Mouse (Mus musculus) heart, postnatal 36 days (tissue): Measurements from ENCODE around the gene Tspan9. TPM values are rescaled to one million over a fixed set of nuclear protein-coding genes. Genes with fewer than 3 reads are reported as not detected.

Experiments
- DNase-seq, 2 experiments: peaks; one replicate each; pipeline ENCODE4 v3.0.0; 2021 to 2022
- intact Hi-C: fragments of 180-260 bp; cut with DNase I; formaldehyde crosslinking; loops from one replicate; pipeline ENCODE4 v1.15.1; 2025
- total RNA-seq, 2 experiments: library from RNA; stranded (reverse); gene quantifications; 2 replicates each; pipeline ENCODE4 v1.2.3; 2021

Gene Tspan9
- total RNA-seq, 2 experiments from 2014 or later, result 80.9 to 113 TPM

DNA sequence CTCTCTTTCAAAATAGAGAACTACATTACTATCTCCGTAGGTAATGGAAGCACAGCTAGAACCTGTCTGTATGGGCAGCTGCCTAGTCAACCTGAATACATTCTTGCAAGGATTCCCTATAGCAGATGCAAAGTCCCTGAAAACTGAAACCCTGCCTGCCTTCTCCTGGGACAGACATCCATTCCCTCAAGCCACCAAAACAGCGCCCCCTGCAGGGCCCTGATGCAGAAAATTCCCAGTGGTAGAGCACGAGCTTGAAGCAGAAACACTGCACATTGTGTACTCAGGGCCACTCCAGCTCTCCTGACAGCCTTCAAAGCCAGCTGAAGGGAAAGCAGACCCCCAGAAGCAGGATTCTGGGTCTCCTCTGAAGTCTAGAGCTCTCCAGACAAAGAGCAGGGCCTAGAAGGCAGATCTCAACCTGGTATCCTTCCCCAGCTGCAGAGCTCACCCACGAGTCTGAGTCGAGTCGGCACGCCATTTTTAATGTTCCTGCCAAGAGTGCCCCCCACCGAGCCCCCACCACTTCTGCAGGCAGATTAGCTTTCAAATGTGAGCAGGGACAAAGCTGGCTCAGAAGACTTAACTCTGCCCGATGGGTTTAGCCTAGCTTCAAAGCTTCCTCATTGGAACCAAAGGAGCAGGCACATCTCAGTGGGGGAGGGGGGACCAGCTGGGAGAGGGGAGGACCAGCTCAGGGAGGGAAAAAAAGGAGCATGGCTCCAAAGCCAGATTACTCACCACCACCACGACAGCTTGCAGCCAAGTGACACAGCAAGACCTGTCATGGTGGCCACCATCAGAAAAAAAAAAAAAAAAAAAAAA, 115.1 kb downstream of the Tspan9 start:
- intact Hi-C loops, result no loop called here

DNA sequence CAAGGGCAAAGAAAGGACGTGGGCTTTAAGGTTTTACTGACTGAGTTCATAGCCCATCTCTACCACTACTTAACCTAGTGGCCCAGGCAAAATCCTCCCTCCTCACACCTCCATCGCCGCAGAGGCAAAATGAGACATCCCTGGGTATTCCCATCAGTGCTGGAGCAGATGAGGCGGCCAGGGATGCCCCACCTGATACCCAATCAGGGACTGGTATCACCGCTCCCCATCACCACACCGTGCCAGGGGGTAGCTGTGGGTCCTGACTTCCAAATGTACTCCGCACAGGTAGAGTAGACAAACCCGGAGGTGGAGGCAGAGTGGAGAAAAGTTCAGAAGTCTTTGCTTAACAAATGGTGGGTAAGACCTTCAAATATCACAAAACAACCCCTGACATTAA, 117.4 kb downstream of the Tspan9 start:
- intact Hi-C loops, result no loop called here
- no peak for DNase-seq

More for the DNA sequence above, 115.1 kb downstream of the Tspan9 start:
- peak in 1 of 2 experiments; percentile 36 for DNase-seq

DNA sequence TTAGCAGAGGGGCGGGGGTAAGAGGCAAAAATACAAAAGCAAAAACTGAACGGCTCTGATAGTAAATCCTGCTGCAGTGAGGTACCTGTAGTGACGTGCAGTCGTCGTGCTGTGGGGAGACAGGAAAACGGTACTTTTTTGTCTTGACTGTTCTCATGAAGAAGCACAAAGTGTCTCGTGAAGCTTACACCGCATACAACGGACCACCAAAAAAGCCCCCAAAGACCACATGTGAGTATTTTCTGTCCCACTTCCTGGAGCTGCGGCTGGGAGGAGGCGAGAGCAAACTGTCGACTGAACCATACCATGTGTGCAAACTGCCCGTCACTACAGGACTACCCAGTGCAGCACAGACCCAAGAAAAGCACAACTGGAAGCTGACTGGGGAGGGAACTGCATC, 117.8 kb downstream of the Tspan9 start:
- DNase-seq, result no peak
- intact Hi-C loops, result no loop called here

DNA sequence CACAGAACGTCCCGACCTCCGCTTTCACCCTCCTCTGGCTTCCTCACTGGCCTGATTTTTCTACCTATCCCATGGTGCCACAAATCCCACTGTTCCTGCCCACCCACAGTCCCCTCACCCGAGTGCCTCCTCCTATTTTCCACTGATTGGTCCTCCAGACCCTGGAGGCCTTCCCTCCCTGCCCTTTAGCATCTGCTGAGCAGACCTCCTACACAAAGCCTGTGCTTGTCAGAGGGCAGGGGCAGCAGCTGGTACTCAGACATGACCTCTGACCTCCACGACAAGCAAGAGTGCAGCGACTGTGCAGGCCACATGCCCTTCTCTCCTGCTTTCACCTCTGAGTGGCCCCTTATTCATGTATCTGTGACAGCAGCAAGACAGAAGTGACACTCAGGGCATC, 121.2 kb downstream of the Tspan9 start:
- intact Hi-C loops, result no loop called here
- DNase-seq, result no peak

DNA sequence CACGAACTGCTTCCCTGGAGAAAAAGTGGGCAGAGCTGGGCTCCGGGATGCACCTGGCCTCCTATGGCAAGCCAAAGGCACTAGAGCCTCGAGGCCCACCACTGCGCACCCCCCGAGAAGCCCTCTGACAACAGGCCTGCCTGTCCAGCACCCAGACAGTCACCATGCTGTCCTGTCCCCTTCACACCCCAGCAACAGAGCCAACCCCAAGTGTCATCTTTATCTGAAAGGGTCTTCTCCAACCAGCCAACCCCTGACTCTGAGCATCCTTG, 121.5 kb downstream of the Tspan9 start:
- DNase-seq, result no peak
- intact Hi-C loops, result no loop called here

DNA sequence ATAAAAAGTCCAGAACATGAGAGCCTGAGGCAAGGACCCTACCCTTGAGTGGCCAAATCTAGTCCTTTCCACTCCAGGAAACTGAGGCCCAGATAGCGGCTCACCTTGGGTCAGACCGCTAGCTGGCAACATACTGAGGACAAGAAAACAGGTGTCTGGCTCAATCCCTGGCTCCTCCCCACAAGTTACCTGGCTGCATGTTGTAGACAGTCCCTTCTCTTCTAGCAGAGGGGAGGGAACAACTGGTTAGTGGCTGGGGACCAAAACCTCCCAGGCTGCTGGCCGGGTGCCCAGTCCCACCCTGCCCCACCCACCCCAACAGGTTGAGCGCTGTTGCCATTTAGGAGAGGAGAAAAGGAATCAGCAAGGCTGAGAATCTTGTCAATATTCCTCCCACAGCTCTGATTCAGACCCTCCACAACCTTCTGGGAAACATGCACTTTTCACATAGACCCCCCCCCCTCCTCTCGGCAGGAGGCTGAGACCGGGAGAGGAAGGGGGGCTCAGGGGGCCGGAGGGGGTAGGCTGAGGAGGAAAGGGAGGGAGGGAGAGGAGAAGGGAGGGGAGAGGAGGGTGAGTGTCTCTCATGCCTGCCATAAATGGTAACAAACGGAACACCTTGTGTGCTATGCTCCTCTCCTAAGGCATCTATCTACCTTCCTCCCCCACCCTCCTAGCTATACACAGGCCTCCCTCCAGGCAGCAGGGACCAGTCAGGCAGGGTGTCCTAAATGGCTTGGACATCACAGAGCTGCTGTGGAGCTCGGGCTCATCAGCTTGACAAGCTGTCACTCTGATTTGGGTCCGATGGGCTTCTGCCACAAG, 122.1 kb downstream of the Tspan9 start:
- no peak for DNase-seq
- intact Hi-C loops, result no loop called here

DNA sequence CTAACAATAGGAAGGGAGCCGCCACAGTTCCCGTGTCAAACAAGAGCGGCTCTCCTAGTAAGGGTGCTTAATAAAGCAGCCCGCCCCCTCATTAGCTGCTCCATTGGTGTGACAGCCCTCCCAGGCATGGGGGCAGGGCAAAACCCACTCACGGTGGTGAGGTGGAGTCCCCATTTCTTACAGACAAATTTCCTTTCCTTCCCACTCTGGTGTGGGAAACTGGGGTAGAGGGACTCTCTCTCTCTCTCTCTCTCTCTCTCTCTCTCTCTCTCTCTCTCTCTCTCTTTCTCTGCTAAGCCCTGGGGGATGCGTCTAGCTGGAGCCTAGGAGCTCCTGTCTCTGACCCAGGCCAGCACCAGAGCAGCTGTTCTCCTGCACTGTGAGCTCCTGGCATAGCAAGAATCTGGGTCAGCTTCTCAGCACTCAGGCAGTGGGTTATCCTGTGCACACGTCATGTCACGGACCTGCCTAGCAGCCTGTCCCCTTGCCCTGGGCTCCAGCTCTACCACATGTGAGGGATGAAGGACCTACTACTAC, 122.8 kb downstream of the Tspan9 start:
- no peak for DNase-seq
- intact Hi-C loops, result no loop called here

DNA sequence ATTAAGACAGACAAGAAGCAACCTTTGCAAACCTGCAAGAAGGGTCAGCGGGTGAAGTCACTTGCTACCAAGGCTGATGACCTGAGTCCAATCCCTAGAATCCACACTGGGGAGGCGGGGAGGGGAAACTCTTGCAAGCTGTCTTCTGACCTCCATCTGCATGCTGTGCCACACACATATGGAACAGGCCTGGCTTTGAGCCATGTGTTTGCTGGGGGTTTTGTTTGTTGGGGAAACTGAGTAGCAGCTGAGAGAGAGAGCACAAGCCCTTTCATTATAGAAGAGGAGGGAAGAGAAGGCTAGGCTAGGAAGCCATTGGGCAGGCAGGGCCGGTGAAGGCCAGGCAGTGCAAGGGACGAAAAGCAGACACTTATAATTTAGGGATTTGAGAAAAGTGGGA, 123.3 kb downstream of the Tspan9 start:
- intact Hi-C loops, result no loop called here
- DNase-seq, result no peak

DNA sequence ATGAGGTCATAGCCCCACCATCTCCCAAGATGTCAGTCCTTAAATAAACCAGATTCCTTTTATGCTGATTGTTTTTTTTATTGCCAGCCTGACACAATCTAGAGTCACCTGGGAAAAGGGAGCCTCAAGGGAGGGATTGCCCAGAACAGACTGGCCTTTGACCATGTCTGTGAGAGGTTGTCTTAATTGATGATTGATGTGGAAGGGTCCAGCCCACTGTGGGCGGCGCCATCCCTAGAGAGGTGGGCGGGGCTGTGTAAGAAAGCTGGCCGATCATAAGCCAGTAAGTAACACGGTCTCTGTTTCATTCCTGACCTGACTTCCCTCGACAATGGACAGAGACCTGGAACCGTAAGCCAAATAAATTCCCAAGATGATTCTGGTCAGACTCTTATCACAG, 124.3 kb downstream of the Tspan9 start:
- intact Hi-C loops, result no loop called here
- DNase-seq, result no peak

DNA sequence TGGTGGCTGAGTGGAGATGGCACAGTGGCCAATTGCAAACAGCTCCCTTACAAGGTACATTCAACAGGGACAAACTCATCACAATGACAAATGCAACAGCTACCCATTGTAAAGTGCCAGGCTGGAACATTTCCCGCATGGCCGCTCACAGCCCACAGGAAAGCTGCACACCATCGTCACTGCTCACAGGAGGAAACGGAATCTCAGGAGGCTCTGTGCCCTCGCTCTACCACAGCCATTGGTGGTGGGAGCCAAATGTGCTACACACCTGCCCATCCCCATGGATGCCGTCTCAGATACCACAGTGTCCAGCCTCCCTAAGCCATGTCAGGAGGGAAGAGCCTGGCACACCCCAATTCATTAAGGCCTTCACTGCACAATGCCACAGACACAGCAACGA, 128.1 kb downstream of the Tspan9 start:
- intact Hi-C loops, result no loop called here
- DNase-seq, result no peak

DNA sequence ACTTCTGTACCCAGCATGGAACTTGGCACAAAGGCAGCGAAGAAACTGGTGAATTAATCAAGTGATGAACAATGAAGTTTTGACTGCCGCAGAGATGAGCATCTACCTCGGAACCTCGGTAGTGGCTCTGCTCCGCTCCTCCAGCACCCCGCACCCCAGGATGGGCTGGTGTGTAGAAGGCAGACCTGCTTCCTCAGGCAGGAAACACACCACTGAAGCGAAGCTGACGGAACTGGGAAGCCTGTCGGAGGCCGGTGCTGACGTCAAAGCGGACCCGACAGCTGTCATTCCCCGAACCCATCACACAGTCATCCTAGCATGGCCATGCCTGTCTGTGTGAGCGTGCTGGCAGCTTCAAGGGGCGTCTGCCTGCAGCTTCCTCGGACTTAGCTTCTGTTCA, 131.6 kb downstream of the Tspan9 start:
- intact Hi-C loops, result no loop called here
- DNase-seq, result no peak

DNA sequence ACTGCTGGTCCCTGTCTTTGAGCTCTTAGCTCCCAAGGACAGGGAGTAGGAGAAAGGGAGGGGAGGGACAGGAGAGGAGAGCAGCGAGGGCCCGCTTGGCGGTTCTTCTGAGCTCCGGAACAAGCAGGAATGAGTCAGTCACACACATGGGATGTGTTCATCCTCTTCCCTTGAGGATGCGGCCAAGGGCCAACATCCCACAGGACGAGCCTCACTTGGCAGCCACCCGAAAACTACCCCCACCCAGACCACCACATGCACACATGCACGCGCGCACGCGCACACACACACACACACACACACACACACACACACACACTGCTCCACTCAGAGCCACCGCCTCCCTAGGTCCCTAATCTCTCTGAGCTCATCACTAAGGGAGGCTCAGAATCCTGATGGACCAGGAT, 132.3 kb downstream of the Tspan9 start:
- intact Hi-C loops, result no loop called here
- no peak for DNase-seq

DNA sequence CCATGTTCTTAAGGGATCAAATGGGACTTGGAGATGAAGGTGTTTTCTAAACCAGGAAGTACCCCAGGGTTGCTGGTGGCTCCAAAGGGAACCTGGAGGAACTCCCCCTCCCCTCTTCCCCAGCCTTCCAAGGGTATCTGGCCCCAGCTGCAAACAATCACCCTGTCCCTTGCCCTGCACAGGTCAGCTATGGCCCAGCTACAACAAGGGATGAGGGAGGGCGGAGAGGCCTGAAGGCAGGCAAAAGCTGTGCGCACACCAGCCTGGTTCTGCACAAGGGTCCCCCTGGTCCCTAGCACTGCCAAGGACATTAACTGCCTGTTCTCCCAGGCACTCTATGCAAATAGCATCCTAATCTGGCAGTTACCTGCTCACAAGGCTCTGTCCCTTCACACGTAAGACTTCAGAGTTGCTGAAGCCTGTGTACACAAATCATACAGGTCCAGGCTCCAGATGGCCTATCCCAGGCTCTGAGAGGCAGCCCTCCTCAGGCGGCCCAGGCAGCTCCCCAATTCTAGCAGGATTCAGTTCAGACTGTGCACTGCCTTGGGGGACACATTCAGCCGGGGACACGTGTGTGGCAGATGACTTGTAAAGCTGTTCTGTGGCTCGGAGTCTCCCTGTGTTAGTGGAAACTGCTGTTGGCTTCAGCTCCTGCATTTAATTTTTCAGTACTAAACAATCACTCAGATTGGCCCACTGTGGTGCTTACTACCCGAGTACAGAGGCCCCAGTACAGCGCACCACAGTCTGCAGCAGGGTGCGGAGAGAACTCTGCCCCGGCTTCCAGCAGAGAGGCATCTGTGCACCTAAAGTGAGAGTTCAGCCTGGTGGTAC, 133.0 kb downstream of the Tspan9 start:
- intact Hi-C loops, result no loop called here

DNA sequence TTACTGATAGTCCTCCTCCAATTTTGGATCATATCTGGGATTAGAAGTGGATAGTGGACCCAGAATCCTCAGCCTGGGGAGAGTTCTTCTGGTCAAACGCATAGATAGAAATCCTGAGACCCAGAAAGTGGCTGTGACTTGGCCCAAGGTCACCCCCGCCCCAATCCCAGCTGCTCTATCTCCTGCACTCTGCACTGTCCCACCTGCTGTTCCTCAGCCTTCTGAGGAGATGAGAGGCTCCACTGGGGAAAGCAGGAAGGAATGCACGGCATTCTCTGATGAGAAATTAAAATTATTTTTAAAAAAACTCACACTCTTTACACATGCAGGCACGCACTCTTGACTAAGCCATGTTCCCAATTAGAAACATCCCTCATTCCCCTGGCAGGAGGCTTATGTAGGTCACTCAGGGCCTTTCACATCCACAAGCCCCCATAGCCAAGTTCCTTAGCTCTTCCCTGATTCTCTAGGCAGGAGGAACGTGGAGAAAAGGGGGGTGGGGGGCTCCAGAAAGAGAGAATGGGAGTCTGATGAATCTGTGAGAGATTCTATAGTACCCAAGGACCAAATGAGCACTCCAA, 135.3 kb downstream of the Tspan9 start:
- no peak for DNase-seq
- intact Hi-C loops, result no loop called here

More for the DNA sequence above, 133.0 kb downstream of the Tspan9 start:
- DNase-seq, result no peak

DNA sequence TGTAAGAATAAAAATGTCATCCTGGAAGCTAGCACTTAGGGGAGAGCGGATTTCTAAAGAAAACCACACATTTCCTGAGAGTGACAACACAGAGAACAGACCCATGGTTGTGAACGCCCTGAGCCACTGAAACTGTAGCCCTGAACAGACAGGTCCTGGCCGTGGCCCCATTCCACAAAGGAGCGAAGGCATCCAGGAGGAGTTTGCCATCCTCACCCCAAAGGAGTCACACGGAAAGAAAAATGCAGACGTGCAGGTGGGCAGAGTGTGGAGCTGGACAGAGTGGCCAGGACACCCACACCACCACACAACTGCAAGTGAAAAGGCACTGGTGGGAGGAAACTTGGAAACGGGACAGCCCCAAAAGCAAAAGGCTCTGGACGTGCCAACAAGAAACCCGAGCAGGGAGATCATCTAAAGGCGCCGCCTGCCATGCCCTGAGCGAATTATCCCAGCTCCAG, 136.1 kb downstream of the Tspan9 start:
- intact Hi-C loops, result no loop called here
- peak; percentile 33 to 46 for DNase-seq

DNA sequence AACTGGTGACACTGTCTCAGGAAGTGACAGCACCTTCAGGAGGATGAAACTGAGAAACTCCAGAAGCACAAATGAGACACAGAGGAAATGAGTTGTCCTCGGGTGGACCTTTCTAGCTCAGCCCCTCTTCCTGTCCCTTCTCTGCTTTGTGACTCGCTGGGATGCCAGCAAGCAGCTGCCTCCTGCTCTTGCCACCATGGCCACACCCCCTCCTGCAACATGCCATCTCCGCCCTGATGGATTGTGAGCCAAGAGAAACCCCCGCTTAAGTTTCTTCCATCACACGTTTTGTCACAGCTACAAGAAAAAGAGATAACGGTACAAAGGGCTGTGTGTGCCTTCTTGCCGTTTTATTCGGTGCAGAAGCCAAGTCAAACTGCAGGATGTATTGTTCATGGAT, 137.2 kb downstream of the Tspan9 start:
- DNase-seq, result no peak
- intact Hi-C loops, result no loop called here

DNA sequence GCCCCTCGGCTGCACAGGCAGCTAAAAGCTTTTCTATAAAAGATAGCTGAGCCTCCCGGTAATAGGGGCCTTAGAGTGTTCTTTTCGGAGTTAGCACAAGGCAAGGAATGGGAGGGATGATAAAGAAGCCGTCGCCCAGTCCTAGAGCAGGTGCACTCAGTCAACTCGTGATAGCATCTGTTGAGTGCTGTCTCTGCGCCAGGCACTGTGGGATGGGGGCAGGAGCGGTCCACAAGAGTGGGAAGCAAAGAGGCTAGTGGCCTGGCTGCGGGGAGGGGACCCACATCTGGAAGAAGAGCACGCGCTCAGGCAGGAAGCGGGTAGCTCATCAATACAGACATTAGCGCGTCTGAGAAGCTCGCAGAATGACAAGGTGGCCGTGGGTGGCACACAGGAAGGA, 138.8 kb downstream of the Tspan9 start:
- DNase-seq, result no peak
- intact Hi-C loops, result no loop called here

DNA sequence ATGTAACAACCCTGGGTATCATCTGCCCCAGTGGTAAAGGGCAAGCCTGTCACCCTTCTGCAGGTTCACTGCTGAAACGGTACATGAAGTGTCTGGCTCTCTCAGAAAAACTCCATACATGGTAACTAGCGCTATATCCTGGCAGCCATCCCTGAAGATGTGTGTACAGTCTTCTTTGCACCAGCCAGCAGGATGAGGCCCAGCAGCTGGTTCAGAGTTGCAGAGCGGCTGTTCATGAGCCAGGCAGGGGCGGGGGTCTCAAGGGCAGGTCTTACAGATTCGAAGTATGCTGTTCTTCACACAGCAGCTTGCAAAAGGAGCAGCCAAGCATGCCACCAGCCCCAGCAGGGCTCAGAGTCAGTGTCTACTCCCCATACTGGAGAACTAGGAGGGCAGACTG, 139.9 kb downstream of the Tspan9 start:
- no peak for DNase-seq
- intact Hi-C loops, result no loop called here

DNA sequence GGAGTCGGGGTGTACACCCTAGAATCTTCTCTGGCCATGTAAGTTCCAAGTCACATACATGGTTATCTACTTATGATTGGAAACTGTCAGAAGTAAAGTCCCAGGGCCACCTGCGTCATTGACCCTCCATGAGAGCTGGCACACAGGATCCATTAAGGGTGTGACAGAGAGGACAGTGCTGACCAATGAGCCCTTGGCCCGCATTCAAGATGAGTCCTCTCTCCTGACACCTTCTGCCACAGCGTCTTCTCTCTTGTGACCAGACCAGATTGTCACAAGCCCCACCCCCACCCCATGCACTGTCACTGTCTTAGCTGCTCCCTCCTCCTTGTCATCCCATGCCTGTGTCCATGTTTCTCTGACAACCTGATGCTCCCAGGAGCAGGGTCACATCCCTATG, 140.7 kb downstream of the Tspan9 start:
- no peak for DNase-seq
- intact Hi-C loops, result no loop called here

DNA sequence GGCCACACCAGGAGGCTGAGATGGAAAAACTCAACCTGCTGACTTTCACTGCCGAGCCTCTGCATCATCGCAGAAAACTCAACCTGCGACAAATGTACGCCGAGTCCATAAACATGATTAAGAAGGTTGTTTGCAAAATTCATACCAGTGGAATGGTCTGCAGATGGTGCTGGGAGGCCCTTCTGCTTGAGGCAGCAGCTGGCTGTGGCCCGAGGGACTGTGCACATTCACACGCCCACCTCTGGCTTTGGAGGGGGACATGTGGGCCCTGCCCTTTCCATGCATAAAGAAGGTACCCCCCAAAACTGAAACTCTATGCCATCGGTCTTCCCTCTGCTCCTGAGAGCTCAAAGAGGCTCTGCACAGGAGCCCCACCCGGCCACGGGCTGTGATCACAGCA, 141.3 kb downstream of the Tspan9 start:
- DNase-seq, result no peak
- intact Hi-C loops, result no loop called here

DNA sequence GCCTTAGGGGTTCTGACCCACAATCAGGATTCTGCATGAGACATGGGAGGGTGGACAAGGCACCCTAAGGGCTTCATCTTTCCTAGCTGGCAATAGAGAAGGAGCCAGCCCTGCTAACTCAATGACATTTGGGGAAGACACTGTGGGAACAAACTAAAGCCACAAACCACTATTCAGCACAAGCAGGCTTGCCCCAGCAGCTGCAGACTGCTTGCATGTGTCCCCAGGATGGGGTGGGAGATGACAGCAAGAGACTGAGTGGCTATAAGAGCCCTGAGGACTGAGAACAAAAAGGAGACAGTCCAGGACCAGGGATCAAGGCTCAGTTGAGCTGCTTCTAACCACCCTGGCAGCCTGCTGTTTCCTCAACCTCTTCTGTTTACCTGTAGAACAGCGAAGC, 141.8 kb downstream of the Tspan9 start:
- no peak for DNase-seq
- intact Hi-C loops, result no loop called here
